Mouse (Mus musculus) neural tube, embryonic 10.5 days (tissue): ENCODE measurements around the gene Scube1.
A peak's percentile ranks its signal among the peaks of the same experiment; 100 is the strongest.

ENCODE experiments used
- DNase-seq: peaks from one replicate; pipeline ENCODE4 v3.0.0-alpha.2; 2017; ENCODE audit warnings: low spot score; ENCODE audit errors: extremely low spot score

Gene Scube1

GRCm38 (mm10) chr15:83709889-83710774 lies 14.7 kb downstream of the Scube1 start:
- peak; percentile 66 for DNase-seq

- no peak for DNase-seq
Measured at GRCm38 (mm10) chr15:83706528-83707199, 18.2 kb downstream of the Scube1 start.

GRCm38 (mm10) chr15:83700593-83700923 lies 24.3 kb downstream of the Scube1 start:
- peak; percentile 52 for DNase-seq

GRCm38 (mm10) chr15:83699834-83700592 lies 24.8 kb downstream of the Scube1 start:
- no peak for DNase-seq

- peak; percentile 50 for DNase-seq
Measured at GRCm38 (mm10) chr15:83699132-83699833, 25.5 kb downstream of the Scube1 start.

- no peak for DNase-seq
Measured at GRCm38 (mm10) chr15:83696681-83697381, 28.0 kb downstream of the Scube1 start.

GRCm38 (mm10) chr15:83695159-83695558 lies 29.7 kb downstream of the Scube1 start:
- DNase-seq: no peak

GRCm38 (mm10) chr15:83691901-83692361 lies 32.9 kb downstream of the Scube1 start:
- DNase-seq: no peak

- no peak for DNase-seq
Measured at GRCm38 (mm10) chr15:83689946-83690345, 34.9 kb downstream of the Scube1 start.

- DNase-seq: no peak
Measured at GRCm38 (mm10) chr15:83686601-83687000, 38.2 kb downstream of the Scube1 start.

GRCm38 (mm10) chr15:83685950-83686349 lies 38.9 kb downstream of the Scube1 start:
- DNase-seq: no peak

- DNase-seq: no peak
Measured at GRCm38 (mm10) chr15:83683051-83683561, 41.7 kb downstream of the Scube1 start.

GRCm38 (mm10) chr15:83680300-83680699 lies 44.5 kb downstream of the Scube1 start:
- DNase-seq: no peak

GRCm38 (mm10) chr15:83679729-83680128 lies 45.1 kb downstream of the Scube1 start:
- no peak for DNase-seq

GRCm38 (mm10) chr15:83678606-83679005 lies 46.2 kb downstream of the Scube1 start:
- peak; percentile 65 for DNase-seq

- peak; percentile 51 for DNase-seq
Measured at GRCm38 (mm10) chr15:83678089-83678488, 46.7 kb downstream of the Scube1 start.

GRCm38 (mm10) chr15:83677098-83677497 lies 47.7 kb downstream of the Scube1 start:
- DNase-seq: no peak

GRCm38 (mm10) chr15:83676286-83676685 lies 48.5 kb downstream of the Scube1 start:
- no peak for DNase-seq

GRCm38 (mm10) chr15:83673621-83674020 lies 51.2 kb downstream of the Scube1 start:
- DNase-seq: no peak

GRCm38 (mm10) chr15:83667501-83667900 lies 57.3 kb downstream of the Scube1 start:
- DNase-seq: no peak
